Mouse (Mus musculus): ENCODE data around the gene Iqsec1. TPM values are rescaled to one million over a fixed set of nuclear protein-coding genes. Genes with fewer than 3 reads are reported as not detected.

Gene Iqsec1
- polyA plus RNA-seq (2016; fragmentation: Nextera tagmentation; extraction: Ambion mirVana): 16.3 and 16.4 TPM in 2 replicates

DNA sequence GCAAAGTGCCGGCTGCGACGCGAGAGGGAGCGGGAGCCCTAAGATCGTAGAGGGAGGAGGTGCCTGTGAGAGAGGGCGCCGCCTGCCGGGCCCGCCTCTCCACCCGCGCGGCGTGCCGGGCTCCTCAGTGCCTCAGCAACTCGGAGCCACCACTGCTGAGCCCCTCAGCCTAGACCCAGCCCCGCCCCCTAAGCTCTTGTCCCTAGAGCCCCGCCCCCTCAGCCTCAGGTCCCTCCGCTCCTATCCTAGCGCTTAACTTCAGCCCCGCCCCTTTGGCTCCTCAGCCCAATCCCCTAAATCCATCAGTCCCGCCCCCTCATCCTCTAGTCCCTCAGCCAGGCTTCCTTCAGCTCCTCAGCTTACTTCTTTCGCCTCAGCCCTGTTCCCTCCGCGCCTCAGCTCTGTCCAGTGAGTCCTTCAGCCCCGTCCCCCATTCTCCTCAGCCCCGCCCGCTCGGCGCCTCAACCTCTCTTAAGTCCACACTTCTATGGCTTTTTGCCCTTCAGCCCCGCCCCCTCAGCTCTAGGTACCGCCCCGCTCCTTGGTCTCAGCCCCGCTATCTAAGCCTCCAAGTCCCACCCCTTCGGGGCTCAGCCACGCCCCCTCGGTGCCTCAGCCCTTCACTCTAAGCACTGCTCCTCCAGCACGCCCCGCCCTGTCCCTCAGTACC, at the start of gene Iqsec1:
Gene Iqsec1 (minus strand): TSS at position 38 of the 670 bp plus-strand sequence.
- Histone ChIP-seq H3K4me2 (replicated peaks) (peak within 1 kb of the TSS; percentile 92), H3K4me1 (peaks cover 12% of the 10 kb centered on the region), H3K9ac (replicated peaks) (peak within 1 kb of the TSS; percentile 61), H3K4me3 (peak within 1 kb of the TSS; percentile 59), H3K27me3 (peaks cover 20% of the 10 kb centered on the region), H3K27ac (replicated peaks) (peak within 1 kb of the TSS; percentile 71), H3K9me3 (peaks cover 11% of the 10 kb centered on the region), H3K36me3 (no peaks in the 10 kb centered on the region)
- WGBS: 2% methylated on average over 35 of the region's 39 CpGs
- ATAC-seq (ENCODE audit: low FRiP score, low read depth): peak; percentile 94

- no peak overlapping the region for H3K27ac ChIP-seq (replicated peaks)
- peaks cover 25% of the 10 kb centered on the region; the same call in 1 of the 2 replicates for H3K36me3 ChIP-seq
- peaks cover 5% of the 10 kb centered on the region; the same call in 1 of the 2 replicates for H3K4me1 ChIP-seq
- H3K4me2 ChIP-seq (replicated peaks): no peak overlapping the region
- H3K27me3 ChIP-seq: no peaks in the 10 kb centered on the region
- H3K4me3 ChIP-seq: no peak overlapping the region
- H3K9ac ChIP-seq (replicated peaks): no peak overlapping the region
- ATAC-seq (ENCODE audit: low FRiP score, low read depth): no peak
- H3K9me3 ChIP-seq: no peaks in the 10 kb centered on the region
- WGBS: 90% methylated on average over 5 of the region's 5 CpGs
Observed at GRCm38 (mm10) chr6:91028256-91028655, 39.8 kb upstream of the Iqsec1 start.

DNA sequence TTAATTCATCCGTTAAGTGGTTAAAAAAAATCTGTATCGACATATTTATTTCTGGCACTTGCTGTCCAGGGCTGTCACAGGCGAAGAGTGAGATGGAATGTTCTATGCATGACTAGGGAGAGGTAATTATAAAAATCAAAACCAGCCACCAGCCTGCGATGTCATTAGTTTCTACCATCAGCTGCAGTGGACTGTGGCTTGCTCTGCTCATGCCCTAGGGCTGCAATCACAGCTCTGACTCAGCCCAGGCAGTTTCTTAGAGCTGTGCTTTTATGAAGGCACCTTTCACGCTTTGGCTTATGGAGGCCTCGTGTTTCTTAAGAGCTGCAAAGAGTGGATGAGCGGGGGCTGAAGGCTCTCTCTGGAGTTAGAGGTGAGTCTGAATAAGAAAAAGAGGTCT, 32.3 kb upstream of the Iqsec1 start:
- H3K27ac ChIP-seq (replicated peaks): no peak overlapping the region; the same call in 1 of the 2 replicates
- H3K36me3 ChIP-seq: peaks cover 33% of the 10 kb centered on the region
- no peak for ATAC-seq (ENCODE audit: low FRiP score, low read depth)

GRCm38 (mm10) chr6:91016600-91017230, 28.2 kb upstream of the Iqsec1 start:
- H3K9ac ChIP-seq (replicated peaks): no peak overlapping the region
- no peak overlapping the region for H3K27ac ChIP-seq (replicated peaks)
- H3K4me1 ChIP-seq: peaks cover 6% of the 10 kb centered on the region; the same call in 1 of the 2 replicates
- H3K9me3 ChIP-seq: no peaks in the 10 kb centered on the region
- no peak overlapping the region for H3K4me3 ChIP-seq
- WGBS: 86% methylated on average over 7 of the region's 7 CpGs
- no peaks in the 10 kb centered on the region for H3K27me3 ChIP-seq
- H3K36me3 ChIP-seq: peaks cover 25% of the 10 kb centered on the region
- no peak overlapping the region for H3K4me2 ChIP-seq (replicated peaks)
- ATAC-seq (ENCODE audit: low FRiP score, low read depth): no peak

More for the DNA sequence above, 32.3 kb upstream of the Iqsec1 start:
- H3K9ac ChIP-seq (replicated peaks): no peak overlapping the region
- H3K9me3 ChIP-seq: no peaks in the 10 kb centered on the region
- 90% methylated on average over 7 of the region's 7 CpGs for WGBS
- H3K4me1 ChIP-seq: no peaks in the 10 kb centered on the region
- H3K4me3 ChIP-seq: no peak overlapping the region
- no peaks in the 10 kb centered on the region for H3K27me3 ChIP-seq
- H3K4me2 ChIP-seq (replicated peaks): no peak overlapping the region

- peak overlapping the region; percentile 71; the same call in 1 of the 2 replicates for H3K27ac ChIP-seq (replicated peaks)
- 50% methylated on average over 9 of the region's 9 CpGs for WGBS
- peaks cover 20% of the 10 kb centered on the region; the same call in 1 of the 2 replicates for H3K36me3 ChIP-seq
Observed at GRCm38 (mm10) chr6:91014198-91014958, 25.9 kb upstream of the Iqsec1 start.

GRCm38 (mm10) chr6:91012458-91012857, 24.0 kb upstream of the Iqsec1 start:
- H3K27ac ChIP-seq (replicated peaks): no peak overlapping the region
- no peak overlapping the region for H3K4me2 ChIP-seq (replicated peaks)
- no peak overlapping the region for H3K9ac ChIP-seq (replicated peaks)
- peaks cover 17% of the 10 kb centered on the region; the same call in 1 of the 2 replicates for H3K36me3 ChIP-seq
- H3K4me3 ChIP-seq: no peak overlapping the region
- H3K4me1 ChIP-seq: peaks cover 6% of the 10 kb centered on the region; the same call in 1 of the 2 replicates
- no peaks in the 10 kb centered on the region for H3K27me3 ChIP-seq
- 77% methylated on average over 3 of the region's 3 CpGs for WGBS
- H3K9me3 ChIP-seq: no peaks in the 10 kb centered on the region
- no peak for ATAC-seq (ENCODE audit: low FRiP score, low read depth)

More at GRCm38 (mm10) chr6:91014198-91014958, 25.9 kb upstream of the Iqsec1 start:
- Histone ChIP-seq H3K4me2 (replicated peaks) (no peak overlapping the region), H3K9me3 (no peaks in the 10 kb centered on the region), H3K27me3 (no peaks in the 10 kb centered on the region), H3K4me1 (peaks cover 6% of the 10 kb centered on the region; the same call in 1 of the 2 replicates), H3K9ac (replicated peaks) (no peak overlapping the region), H3K4me3 (no peak overlapping the region)
- ATAC-seq (ENCODE audit: low FRiP score, low read depth): peak; percentile 62; the same call in 1 of the 2 replicates

DNA sequence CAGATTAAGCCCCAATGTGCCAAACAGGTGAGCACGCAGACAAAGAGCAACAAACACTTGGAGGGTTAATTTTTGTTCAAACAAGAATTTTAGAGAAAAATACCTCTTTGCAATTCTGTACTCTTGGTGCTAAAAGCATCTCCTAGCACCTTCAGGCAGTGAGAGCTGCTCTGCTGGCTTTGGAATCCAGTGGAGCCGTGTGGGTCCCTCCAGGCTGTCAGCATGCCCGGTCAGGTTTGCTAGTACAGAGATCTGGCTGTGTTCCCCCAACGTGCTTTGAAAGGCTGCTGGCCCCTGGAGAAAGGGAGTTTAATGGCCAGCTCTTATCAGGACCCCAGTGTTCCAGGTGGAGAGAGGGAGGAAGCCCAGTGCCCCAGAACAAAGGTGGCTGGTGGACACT, 23.1 kb upstream of the Iqsec1 start:
- 72% methylated on average over 4 of the region's 4 CpGs for WGBS
- H3K4me3 ChIP-seq: no peak overlapping the region

GRCm38 (mm10) chr6:91008284-91008830, 19.9 kb upstream of the Iqsec1 start:
- ATAC-seq (ENCODE audit: low FRiP score, low read depth): no peak

More for the DNA sequence above, 23.1 kb upstream of the Iqsec1 start:
- no peaks in the 10 kb centered on the region for H3K9me3 ChIP-seq
- H3K9ac ChIP-seq (replicated peaks): no peak overlapping the region
- H3K27ac ChIP-seq (replicated peaks): no peak overlapping the region
- H3K4me1 ChIP-seq: peaks cover 6% of the 10 kb centered on the region; the same call in 1 of the 2 replicates
- no peak overlapping the region for H3K4me2 ChIP-seq (replicated peaks)
- 0 out of 2 replicates have a peak, but pooled peaks cover 10% of the 10 kb centered on the region for H3K36me3 ChIP-seq
- ATAC-seq (ENCODE audit: low FRiP score, low read depth): no peak
- no peaks in the 10 kb centered on the region for H3K27me3 ChIP-seq

GRCm38 (mm10) chr6:91007207-91007606, 18.7 kb upstream of the Iqsec1 start:
- ATAC-seq (ENCODE audit: low FRiP score, low read depth): no peak
- Histone ChIP-seq H3K36me3 (no peaks in the 10 kb centered on the region), H3K27ac (replicated peaks) (no peak overlapping the region), H3K4me1 (no peaks in the 10 kb centered on the region), H3K9me3 (no peaks in the 10 kb centered on the region), H3K4me2 (replicated peaks) (no peak overlapping the region), H3K9ac (replicated peaks) (no peak overlapping the region), H3K27me3 (no peaks in the 10 kb centered on the region), H3K4me3 (no peak overlapping the region)
- WGBS: 82% methylated on average over 2 of the region's 2 CpGs

More at GRCm38 (mm10) chr6:91008284-91008830, 19.9 kb upstream of the Iqsec1 start:
- Histone ChIP-seq H3K4me3 (no peak overlapping the region), H3K9me3 (no peaks in the 10 kb centered on the region), H3K9ac (replicated peaks) (no peak overlapping the region), H3K4me2 (replicated peaks) (no peak overlapping the region), H3K4me1 (no peaks in the 10 kb centered on the region), H3K27me3 (no peaks in the 10 kb centered on the region), H3K27ac (replicated peaks) (no peak overlapping the region), H3K36me3 (no peaks in the 10 kb centered on the region)
- 82% methylated on average over 3 of the region's 3 CpGs for WGBS

DNA sequence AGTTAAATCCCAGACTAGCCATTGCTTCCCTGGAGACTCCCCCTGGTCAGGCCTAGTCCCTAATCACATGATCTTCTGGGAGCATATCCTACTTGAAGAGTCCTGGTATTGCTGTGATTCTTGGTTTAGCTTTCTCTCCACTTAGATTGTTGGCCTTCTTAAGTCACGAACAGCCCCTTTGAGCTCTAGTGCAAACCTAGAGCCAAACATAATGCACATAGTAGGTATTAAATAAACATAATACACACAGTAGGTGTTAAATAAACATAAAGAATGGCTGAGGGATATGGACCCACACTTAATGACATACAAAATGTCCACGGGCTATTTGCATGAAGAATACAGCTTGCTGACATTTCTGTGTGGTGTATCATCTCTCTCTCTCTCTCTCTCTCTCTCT, 15.7 kb upstream of the Iqsec1 start:
- ATAC-seq (ENCODE audit: low FRiP score, low read depth): no peak
- WGBS: 91% methylated on average over 2 of the region's 2 CpGs

GRCm38 (mm10) chr6:91003310-91003995, 15.0 kb upstream of the Iqsec1 start:
- peaks cover 12% of the 10 kb centered on the region for H3K4me1 ChIP-seq
- no peak overlapping the region for H3K4me2 ChIP-seq (replicated peaks)
- WGBS: 22% methylated on average over 3 of the region's 3 CpGs
- no peaks in the 10 kb centered on the region; the same call in 1 of the 2 replicates for H3K27me3 ChIP-seq
- no peak for ATAC-seq (ENCODE audit: low FRiP score, low read depth)
- H3K36me3 ChIP-seq: no peaks in the 10 kb centered on the region
- H3K27ac ChIP-seq (replicated peaks): no peak overlapping the region
- H3K9me3 ChIP-seq: no peaks in the 10 kb centered on the region
- no peak overlapping the region for H3K9ac ChIP-seq (replicated peaks)
- H3K4me3 ChIP-seq: no peak overlapping the region

More for the DNA sequence above, 15.7 kb upstream of the Iqsec1 start:
- Histone ChIP-seq H3K27me3 (no peaks in the 10 kb centered on the region; the same call in 1 of the 2 replicates), H3K36me3 (no peaks in the 10 kb centered on the region), H3K4me3 (no peak overlapping the region), H3K9ac (replicated peaks) (no peak overlapping the region), H3K27ac (replicated peaks) (no peak overlapping the region), H3K9me3 (no peaks in the 10 kb centered on the region), H3K4me2 (replicated peaks) (no peak overlapping the region), H3K4me1 (peaks cover 12% of the 10 kb centered on the region)
